Mouse (Mus musculus) mature B cell (primary cell): ENCODE results near the gene Fcna.

Experiments
- in situ Hi-C: fragments of 300-500 bp; cut with MboI; formaldehyde crosslinking; loops from 2 replicates; pipeline ENCODE4 v1.14.3; 2019

Gene Fcna

GRCm38 (mm10) chr2:25577951-25578795 is 49.7 kb downstream of the Fcna start:
- in situ Hi-C loops, result no loop called here

- in situ Hi-C loops, result no loop called here
Observed at GRCm38 (mm10) chr2:25576965-25577891, 50.6 kb downstream of the Fcna start.

- in situ Hi-C loops, result no loop called here
Observed at GRCm38 (mm10) chr2:25576028-25576850, 51.6 kb downstream of the Fcna start.

GRCm38 (mm10) chr2:25575432-25576027 is 52.3 kb downstream of the Fcna start:
- in situ Hi-C loops, result no loop called here
